Mouse (Mus musculus): ENCODE measurements around the gene Cgnl1.
A peak's percentile ranks its signal among the peaks of the same experiment; 100 is the strongest.

The Cgnl1 gene

GRCm38 (mm10) chr9:71770991-71771767 lies at the start of gene Cgnl1:
Gene Cgnl1 (minus strand): TSS chr9:71771602.
- DNase-seq (ENCODE audit: low spot score in 2 of 2) = peak in 1 of 2 experiments; percentile 4

GRCm38 (mm10) chr9:71818453-71818852 lies 47.1 kb upstream of the Cgnl1 start:
- no peak for DNase-seq (ENCODE audit: low spot score in 2 of 2)

- DNase-seq (ENCODE audit: low spot score in 2 of 2) = no peak
Observed at GRCm38 (mm10) chr9:71816121-71816520, 44.7 kb upstream of the Cgnl1 start.

GRCm38 (mm10) chr9:71813565-71813964 lies 42.2 kb upstream of the Cgnl1 start:
- DNase-seq (ENCODE audit: low spot score in 2 of 2) = no peak

- no peak for DNase-seq (ENCODE audit: low spot score in 2 of 2)
Observed at GRCm38 (mm10) chr9:71812914-71813313, 41.5 kb upstream of the Cgnl1 start.

GRCm38 (mm10) chr9:71812402-71812801 lies 41.0 kb upstream of the Cgnl1 start:
- DNase-seq (ENCODE audit: low spot score in 2 of 2) = no peak

GRCm38 (mm10) chr9:71811404-71811803 lies 40.0 kb upstream of the Cgnl1 start:
- no peak for DNase-seq (ENCODE audit: low spot score in 2 of 2)

- no peak for DNase-seq (ENCODE audit: low spot score in 2 of 2)
Observed at GRCm38 (mm10) chr9:71810723-71811122, 39.3 kb upstream of the Cgnl1 start.

GRCm38 (mm10) chr9:71808640-71809254 lies 37.3 kb upstream of the Cgnl1 start:
- DNase-seq (ENCODE audit: low spot score in 2 of 2) = no peak

GRCm38 (mm10) chr9:71807801-71808200 lies 36.4 kb upstream of the Cgnl1 start:
- no peak for DNase-seq (ENCODE audit: low spot score in 2 of 2)

GRCm38 (mm10) chr9:71806422-71806805 lies 35.0 kb upstream of the Cgnl1 start:
- DNase-seq (ENCODE audit: low spot score in 2 of 2) = peak; percentile 42 to 47

GRCm38 (mm10) chr9:71805646-71806421 lies 34.4 kb upstream of the Cgnl1 start:
- DNase-seq (ENCODE audit: low spot score in 2 of 2) = no peak

GRCm38 (mm10) chr9:71804116-71804515 lies 32.7 kb upstream of the Cgnl1 start:
- DNase-seq (ENCODE audit: low spot score in 2 of 2) = no peak

- DNase-seq (ENCODE audit: low spot score in 2 of 2) = no peak
Observed at GRCm38 (mm10) chr9:71803281-71803680, 31.9 kb upstream of the Cgnl1 start.

GRCm38 (mm10) chr9:71799598-71799997 lies 28.2 kb upstream of the Cgnl1 start:
- no peak for DNase-seq (ENCODE audit: low spot score in 2 of 2)

GRCm38 (mm10) chr9:71798176-71798575 lies 26.8 kb upstream of the Cgnl1 start:
- DNase-seq (ENCODE audit: low spot score in 2 of 2) = no peak

- no peak for DNase-seq (ENCODE audit: low spot score in 2 of 2)
Observed at GRCm38 (mm10) chr9:71777404-71777803, 6.0 kb upstream of the Cgnl1 start.

GRCm38 (mm10) chr9:71776337-71776736 lies 4.9 kb upstream of the Cgnl1 start:
- no peak for DNase-seq (ENCODE audit: low spot score in 2 of 2)

GRCm38 (mm10) chr9:71773563-71773962 lies 2.2 kb upstream of the Cgnl1 start:
- peak; percentile 18 to 43 for DNase-seq (ENCODE audit: low spot score in 2 of 2)

GRCm38 (mm10) chr9:71772338-71772737 lies 936 bp upstream of the Cgnl1 start:
- peak in 1 of 2 experiments; percentile 22 for DNase-seq (ENCODE audit: low spot score in 2 of 2)

GRCm38 (mm10) chr9:71770484-71770883 lies 918 bp downstream of the Cgnl1 start:
- no peak for DNase-seq (ENCODE audit: low spot score in 2 of 2)

- no peak for DNase-seq (ENCODE audit: low spot score in 2 of 2)
Observed at GRCm38 (mm10) chr9:71769701-71770100, 1.7 kb downstream of the Cgnl1 start.

- no peak for DNase-seq (ENCODE audit: low spot score in 2 of 2)
Observed at GRCm38 (mm10) chr9:71768119-71768518, 3.3 kb downstream of the Cgnl1 start.

All from spleen, postnatal 36 days (tissue).